Mouse (Mus musculus) gonadal fat pad, adult 2 months (tissue): ENCODE results near the gene Pmfbp1. TPM values are rescaled to one million over a fixed set of nuclear protein-coding genes. Genes with fewer than 3 reads are reported as not detected.
"Not testable (repeated sequence)": the region's sequence is repeated elsewhere in the genome, so short reads cannot be mapped to it uniquely, and the experiment has no call there.

Experiments
- DNase-seq: peaks from one replicate; pipeline ENCODE4 v3.0.0-alpha.2; 2012; ENCODE audit warnings: low read depth
- polyA plus RNA-seq: library from polyadenylated mRNA; depleted of rRNA; stranded (reverse); fragments of >200 nt; gene quantifications from 2 replicates; pipeline ENCODE4 v1.2.3, GENCODE M21; 2012; rRNA removed

Gene Pmfbp1
- polyA plus RNA-seq, result 0.36 and 0.76 TPM in 2 replicates

GRCm38 (mm10) chr8:109493727-109494126 lies at the start of gene Pmfbp1:
Gene Pmfbp1 (plus strand): TSS chr8:109494027.
- DNase-seq, result no peak

- not testable (repeated sequence) for DNase-seq
Measured at GRCm38 (mm10) chr8:109446896-109447295, 46.9 kb upstream of the Pmfbp1 start.

- DNase-seq, result no peak
Measured at GRCm38 (mm10) chr8:109451000-109451399, 42.8 kb upstream of the Pmfbp1 start.

GRCm38 (mm10) chr8:109455113-109455512 lies 38.7 kb upstream of the Pmfbp1 start:
- no peak for DNase-seq

GRCm38 (mm10) chr8:109457387-109457786 lies 36.4 kb upstream of the Pmfbp1 start:
- no peak for DNase-seq

- DNase-seq, result no peak
Measured at GRCm38 (mm10) chr8:109458580-109458979, 35.2 kb upstream of the Pmfbp1 start.

- no peak for DNase-seq
Measured at GRCm38 (mm10) chr8:109463075-109463474, 30.8 kb upstream of the Pmfbp1 start.

GRCm38 (mm10) chr8:109463677-109464313 lies 30.0 kb upstream of the Pmfbp1 start:
- no peak for DNase-seq

- DNase-seq, result no peak
Measured at GRCm38 (mm10) chr8:109464451-109464891, 29.4 kb upstream of the Pmfbp1 start.

GRCm38 (mm10) chr8:109465056-109465455 lies 28.8 kb upstream of the Pmfbp1 start:
- DNase-seq, result no peak

- no peak for DNase-seq
Measured at GRCm38 (mm10) chr8:109465761-109466160, 28.1 kb upstream of the Pmfbp1 start.

- no peak for DNase-seq
Measured at GRCm38 (mm10) chr8:109467516-109467915, 26.3 kb upstream of the Pmfbp1 start.

- no peak for DNase-seq
Measured at GRCm38 (mm10) chr8:109468112-109468511, 25.7 kb upstream of the Pmfbp1 start.

- DNase-seq, result no peak
Measured at GRCm38 (mm10) chr8:109471876-109472275, 22.0 kb upstream of the Pmfbp1 start.

- DNase-seq, result no peak
Measured at GRCm38 (mm10) chr8:109472400-109472799, 21.4 kb upstream of the Pmfbp1 start.

- DNase-seq, result no peak
Measured at GRCm38 (mm10) chr8:109474442-109475121, 19.2 kb upstream of the Pmfbp1 start.

- DNase-seq, result no peak
Measured at GRCm38 (mm10) chr8:109475436-109475835, 18.4 kb upstream of the Pmfbp1 start.

GRCm38 (mm10) chr8:109478586-109478985 lies 15.2 kb upstream of the Pmfbp1 start:
- DNase-seq, result no peak

GRCm38 (mm10) chr8:109484741-109485140 lies 9.1 kb upstream of the Pmfbp1 start:
- no peak for DNase-seq

GRCm38 (mm10) chr8:109485530-109485929 lies 8.3 kb upstream of the Pmfbp1 start:
- no peak for DNase-seq

- DNase-seq, result no peak
Measured at GRCm38 (mm10) chr8:109492785-109493184, 1.0 kb upstream of the Pmfbp1 start.

GRCm38 (mm10) chr8:109494601-109495000 lies 774 bp downstream of the Pmfbp1 start:
- DNase-seq, result no peak

GRCm38 (mm10) chr8:109497431-109497830 lies 3.6 kb downstream of the Pmfbp1 start:
- DNase-seq, result no peak
